Mouse (Mus musculus) retina, postnatal 7 days (tissue): Measurements from ENCODE around the gene Lrrc27.
A peak's percentile ranks its signal among the peaks of the same experiment; 100 is the strongest.

Experiments
- DNase-seq: peaks from one replicate; pipeline ENCODE4 v3.0.0-alpha.2; 2012; ENCODE audit warnings: low read depth, low spot score

Gene Lrrc27

GRCm38 (mm10) chr7:139272639-139273396, 60.0 kb downstream of the Lrrc27 start:
- no peak for DNase-seq

- DNase-seq, result peak; percentile 83
Measured at GRCm38 (mm10) chr7:139273397-139273719, 60.6 kb downstream of the Lrrc27 start.

GRCm38 (mm10) chr7:139275586-139275985, 62.8 kb downstream of the Lrrc27 start:
- no peak for DNase-seq

GRCm38 (mm10) chr7:139276150-139276549, 63.4 kb downstream of the Lrrc27 start:
- no peak for DNase-seq

GRCm38 (mm10) chr7:139277536-139277935, 64.7 kb downstream of the Lrrc27 start:
- DNase-seq, result peak; percentile 73

GRCm38 (mm10) chr7:139279571-139279970, 66.8 kb downstream of the Lrrc27 start:
- no peak for DNase-seq

GRCm38 (mm10) chr7:139280044-139280443, 67.3 kb downstream of the Lrrc27 start:
- DNase-seq, result no peak

- DNase-seq, result no peak
Measured at GRCm38 (mm10) chr7:139281195-139281594, 68.4 kb downstream of the Lrrc27 start.

GRCm38 (mm10) chr7:139282037-139282436, 69.2 kb downstream of the Lrrc27 start:
- DNase-seq, result no peak

- DNase-seq, result no peak
Measured at GRCm38 (mm10) chr7:139285295-139285943, 72.6 kb downstream of the Lrrc27 start.

- DNase-seq, result no peak
Measured at GRCm38 (mm10) chr7:139288540-139288939, 75.8 kb downstream of the Lrrc27 start.
